Mouse (Mus musculus) natural killer cell, adult 2 months (primary cell): ENCODE measurements around the gene Prkag2.

Experiments used
- DNase-seq, 2 experiments: peaks; one replicate each; pipeline ENCODE4 v3.0.0; 2022; ENCODE audit warnings: low spot score in 2 of 2

The Prkag2 gene

DNA sequence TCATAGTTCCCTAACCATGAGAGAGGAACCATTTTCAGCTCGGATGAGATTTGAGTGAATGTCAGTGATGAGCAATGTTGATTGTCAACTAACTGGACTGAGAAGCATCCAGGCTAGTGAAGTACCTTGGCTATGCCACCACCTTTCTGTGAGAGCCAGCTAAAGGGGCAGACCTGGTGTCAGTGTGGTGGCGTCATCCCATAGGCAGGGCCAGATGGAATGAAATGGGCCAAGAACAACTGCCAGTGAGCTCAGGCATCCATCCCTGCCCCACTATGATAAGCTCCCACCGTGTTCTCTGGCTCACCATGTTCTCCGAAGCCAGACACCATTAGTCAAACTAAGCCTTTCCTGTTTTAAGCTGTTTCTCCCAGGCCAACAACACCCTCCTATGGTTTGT is 183.9 kb downstream of the Prkag2 start:
- DNase-seq, result no peak

GRCm38 (mm10) chr5:24915119-24915518 is 185.3 kb downstream of the Prkag2 start:
- peak; percentile 38 to 40 for DNase-seq

- DNase-seq, result no peak
Observed at GRCm38 (mm10) chr5:24913656-24914055, 186.8 kb downstream of the Prkag2 start.

DNA sequence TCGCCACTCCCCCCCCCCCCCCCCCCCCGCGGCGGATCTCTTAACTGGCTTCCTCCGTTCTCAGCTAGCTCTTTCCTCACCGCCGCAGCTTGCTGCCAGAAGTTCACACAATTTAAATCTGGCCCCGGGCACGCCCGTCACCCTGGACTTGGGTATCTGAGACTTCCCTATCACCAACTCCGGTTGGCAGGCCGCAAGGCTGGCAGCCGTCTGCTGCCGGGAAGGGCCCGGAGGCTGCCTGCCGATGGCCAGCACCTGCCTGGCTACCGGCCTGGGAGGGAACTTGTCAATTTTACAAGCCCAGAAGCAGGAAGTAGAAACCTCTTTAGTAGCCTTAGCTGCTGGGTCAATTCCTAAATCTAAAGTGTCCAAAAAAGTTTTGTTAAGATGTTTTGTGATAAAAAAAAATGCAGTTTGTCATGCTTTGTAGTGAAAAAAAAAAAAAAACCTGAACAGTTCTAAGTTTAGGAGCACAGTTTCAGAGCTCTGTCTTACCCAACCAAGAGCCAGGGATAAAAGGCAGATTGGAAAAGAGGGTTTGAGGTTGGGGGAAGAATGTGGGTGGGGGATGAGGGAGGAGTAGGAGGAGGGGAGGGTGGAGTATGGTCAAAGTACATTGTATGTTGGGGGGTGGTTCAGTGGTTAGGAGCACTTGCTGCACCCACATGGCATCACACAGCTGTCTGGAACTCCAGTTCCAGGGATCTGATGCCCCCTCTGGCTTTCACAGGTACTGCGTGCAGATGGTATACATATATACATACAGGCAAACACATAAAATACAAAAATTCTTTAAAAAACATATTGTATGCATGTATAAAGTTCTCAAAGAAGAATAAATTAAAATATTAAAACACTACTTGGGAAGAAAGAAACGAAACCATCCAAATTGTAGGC is 191.4 kb downstream of the Prkag2 start:
- peak; percentile 68 to 80 for DNase-seq

DNA sequence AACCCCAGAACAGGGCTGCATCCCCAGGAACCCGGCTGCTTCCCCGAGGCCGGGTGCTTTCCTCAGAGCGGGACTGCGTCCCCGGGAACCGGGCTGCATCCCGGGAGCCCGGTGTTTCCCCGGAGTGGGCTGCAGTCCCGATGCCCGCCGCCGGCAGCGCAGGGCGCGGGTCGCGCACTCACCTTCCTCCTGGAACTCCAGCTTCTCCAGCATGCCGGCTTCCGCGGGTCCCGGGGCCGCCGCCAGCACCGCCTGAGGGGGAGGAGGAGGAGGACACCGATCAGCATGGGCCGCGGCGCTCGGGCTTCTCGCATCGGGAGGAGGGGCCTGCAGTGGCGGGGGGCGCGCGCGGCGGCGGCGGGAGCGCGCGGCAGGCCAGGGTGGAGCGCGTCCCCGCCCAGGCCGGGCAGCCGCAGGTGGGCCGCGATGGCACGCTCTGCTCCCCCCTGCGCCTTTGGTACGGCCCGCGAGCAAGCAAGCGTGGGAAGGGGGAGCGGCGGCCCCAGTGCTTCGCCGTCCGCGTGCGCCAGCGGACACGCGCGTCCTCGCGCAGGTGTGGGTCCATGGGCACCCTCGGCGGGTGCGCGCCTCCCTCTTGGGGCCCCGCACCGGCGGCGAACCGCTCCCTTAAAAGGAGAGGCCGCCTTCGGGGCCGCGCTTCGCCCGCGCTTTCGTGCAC is 192.2 kb downstream of the Prkag2 start:
- peak in 1 of 2 experiments; percentile 93 for DNase-seq

DNA sequence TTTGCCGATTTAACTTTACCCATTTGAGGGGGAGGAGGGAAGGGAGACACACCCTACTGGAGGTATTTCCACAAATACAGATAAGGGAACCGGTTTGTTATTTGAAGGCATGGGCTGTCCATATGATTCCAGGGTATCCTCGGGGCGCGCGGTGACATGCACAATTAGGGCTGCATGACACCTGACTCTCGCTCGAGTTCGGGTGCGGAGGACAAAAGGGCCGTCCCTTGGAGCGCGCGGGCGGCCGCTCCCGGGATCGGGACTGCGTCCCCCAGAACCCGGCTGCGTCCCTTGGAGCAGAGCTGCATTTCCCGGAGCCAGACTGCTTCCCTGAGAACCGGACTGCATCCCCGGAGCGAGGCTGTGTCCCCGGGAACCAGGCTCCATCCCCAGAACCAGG is 192.7 kb downstream of the Prkag2 start:
- DNase-seq, result peak in 1 of 2 experiments; percentile 9

DNA sequence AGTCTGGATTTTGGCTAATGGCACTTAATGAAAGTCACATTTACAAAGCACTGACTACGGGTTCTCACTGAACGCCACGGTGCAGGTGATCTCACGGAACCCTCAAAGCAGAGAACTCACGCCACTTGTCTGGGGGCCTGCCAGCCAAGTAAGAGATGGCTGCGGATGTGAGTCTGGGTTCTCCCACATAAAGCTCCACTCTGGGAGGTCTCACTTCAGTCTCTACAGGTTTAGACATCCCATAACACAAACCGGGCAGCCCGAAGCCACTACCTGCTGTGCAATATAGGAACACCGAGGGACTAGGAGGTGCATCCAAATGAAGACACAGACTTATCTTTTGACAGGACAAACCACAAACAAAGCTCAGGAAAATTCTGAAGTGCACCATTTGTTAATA is 193.6 kb downstream of the Prkag2 start:
- DNase-seq, result no peak

- no peak for DNase-seq
Observed at GRCm38 (mm10) chr5:24904941-24905340, 195.5 kb downstream of the Prkag2 start.

GRCm38 (mm10) chr5:24904423-24904822 is 196.0 kb downstream of the Prkag2 start:
- DNase-seq, result no peak

GRCm38 (mm10) chr5:24904001-24904400 is 196.4 kb downstream of the Prkag2 start:
- no peak for DNase-seq

DNA sequence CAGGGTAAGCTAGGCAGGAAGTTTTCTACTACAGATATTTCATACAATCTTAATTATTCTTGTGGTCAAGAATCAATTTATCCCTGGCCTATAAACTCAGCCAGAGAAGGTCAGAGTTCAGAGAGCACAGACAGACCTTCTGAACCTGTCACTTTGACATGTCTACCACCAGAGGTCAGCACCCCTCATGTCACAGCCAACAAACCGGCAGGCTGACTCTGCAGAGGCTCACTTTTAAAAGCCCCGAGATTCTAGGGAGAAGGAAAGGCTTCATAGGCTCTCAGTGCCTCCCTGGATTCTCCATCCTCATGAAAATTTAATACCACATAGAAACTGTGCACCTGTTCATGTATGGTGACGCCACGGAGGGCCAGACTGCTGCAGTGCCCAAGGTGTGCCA is 197.6 kb downstream of the Prkag2 start:
- peak; percentile 26 to 40 for DNase-seq

DNA sequence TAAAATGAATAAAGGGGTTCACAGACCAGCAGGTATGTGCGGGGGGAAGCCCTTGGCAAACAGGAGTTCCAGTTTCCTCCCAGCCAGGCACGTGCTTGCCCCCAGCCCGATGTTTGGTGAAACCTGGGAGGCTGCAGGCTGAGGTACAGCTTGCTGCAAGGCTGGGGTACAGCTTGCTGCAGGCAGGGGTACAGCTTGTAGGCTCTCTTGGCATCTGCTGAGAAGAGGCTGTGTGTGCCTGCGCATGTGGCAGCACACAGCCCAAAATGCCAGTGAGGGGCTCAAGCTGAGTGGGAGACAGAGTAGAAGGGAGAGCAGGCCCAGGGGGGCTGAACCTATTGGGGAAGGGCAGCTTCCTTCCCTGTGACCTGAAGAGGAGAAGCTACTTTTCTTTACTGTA is 204.8 kb downstream of the Prkag2 start:
- no peak for DNase-seq

DNA sequence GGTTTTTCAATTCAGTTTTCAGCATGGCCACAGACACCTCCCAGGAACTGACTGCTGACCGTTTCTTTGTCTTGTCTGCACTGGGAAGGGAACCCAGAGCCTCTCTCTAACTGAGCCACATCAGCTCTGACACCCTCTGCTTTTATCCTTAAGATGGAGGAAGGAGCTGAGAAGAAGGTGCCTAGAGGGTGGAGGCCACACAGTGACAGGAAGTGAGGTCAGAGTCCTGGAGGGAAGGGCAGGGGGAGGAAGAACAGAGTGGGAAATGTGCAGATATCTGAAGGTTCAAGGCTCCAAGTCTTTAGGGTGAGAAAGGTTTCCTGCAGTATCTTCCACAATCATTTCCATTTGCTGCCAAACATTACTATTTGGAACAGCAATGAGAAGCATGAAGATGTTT is 205.6 kb downstream of the Prkag2 start:
- DNase-seq, result no peak

DNA sequence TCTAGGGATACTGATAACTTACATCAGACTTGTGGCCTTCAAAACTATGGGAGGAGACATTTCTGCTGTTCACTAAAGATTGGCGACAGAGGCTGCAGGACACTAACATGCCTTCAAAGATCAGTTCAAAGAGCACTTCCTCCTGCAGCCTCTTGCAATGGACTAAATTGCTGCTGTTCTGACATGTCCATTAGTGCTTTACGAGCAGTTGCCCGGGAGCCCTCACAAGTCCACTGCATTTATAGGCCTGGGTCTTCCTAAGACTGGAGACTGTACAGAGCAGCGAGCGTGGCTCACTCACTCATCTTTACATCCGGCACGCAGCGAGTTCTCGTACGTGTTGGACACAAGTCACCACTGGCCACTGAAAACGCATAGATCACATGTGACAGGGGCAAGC is 208.0 kb downstream of the Prkag2 start:
- DNase-seq, result no peak

- DNase-seq, result no peak
Observed at GRCm38 (mm10) chr5:24889860-24890259, 210.6 kb downstream of the Prkag2 start.

- no peak for DNase-seq
Observed at GRCm38 (mm10) chr5:24888874-24889591, 211.4 kb downstream of the Prkag2 start.

GRCm38 (mm10) chr5:24887271-24887670 is 213.2 kb downstream of the Prkag2 start:
- DNase-seq, result no peak

DNA sequence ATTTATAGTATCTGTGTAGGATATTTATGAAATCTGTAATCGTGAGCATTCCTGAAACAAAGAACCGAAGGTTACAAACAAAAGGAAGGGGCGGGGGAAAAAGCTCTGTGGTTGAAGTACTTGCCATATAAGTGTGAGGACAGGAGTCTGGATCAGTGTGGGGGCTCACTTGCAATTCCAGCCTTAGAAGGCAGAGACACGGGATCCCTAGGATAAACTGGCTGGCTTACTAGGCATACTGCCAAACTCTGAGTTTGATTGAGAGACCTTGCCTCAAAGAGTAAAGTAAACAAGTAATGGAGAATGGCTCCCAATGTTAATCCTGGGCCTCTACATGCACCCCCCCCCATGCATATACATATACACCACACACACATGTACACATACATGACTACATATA is 221.7 kb downstream of the Prkag2 start:
- DNase-seq, result no peak

GRCm38 (mm10) chr5:24877836-24878624 is 222.4 kb downstream of the Prkag2 start:
- DNase-seq, result no peak

GRCm38 (mm10) chr5:24876653-24877052 is 223.8 kb downstream of the Prkag2 start:
- DNase-seq, result no peak

DNA sequence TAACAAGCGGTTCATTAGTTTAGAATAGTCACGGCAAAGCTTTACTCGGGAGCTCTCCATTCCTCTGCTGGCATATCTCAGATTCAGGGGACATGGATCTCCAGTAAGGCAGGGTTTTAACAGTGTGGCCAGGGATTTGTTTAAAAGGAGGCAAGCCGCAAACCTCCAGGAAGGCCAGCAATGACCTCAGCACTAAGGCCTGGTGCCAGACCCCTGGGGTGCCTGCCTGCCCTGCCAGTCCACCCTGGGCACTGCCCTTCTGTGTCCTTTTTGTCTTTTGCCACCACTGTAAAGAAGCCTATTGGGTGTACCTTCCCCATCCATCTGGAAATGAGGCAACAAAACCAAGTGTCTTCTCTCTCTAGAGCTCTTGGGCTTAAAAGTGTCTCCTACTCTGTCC is 226.3 kb downstream of the Prkag2 start:
- DNase-seq, result no peak

DNA sequence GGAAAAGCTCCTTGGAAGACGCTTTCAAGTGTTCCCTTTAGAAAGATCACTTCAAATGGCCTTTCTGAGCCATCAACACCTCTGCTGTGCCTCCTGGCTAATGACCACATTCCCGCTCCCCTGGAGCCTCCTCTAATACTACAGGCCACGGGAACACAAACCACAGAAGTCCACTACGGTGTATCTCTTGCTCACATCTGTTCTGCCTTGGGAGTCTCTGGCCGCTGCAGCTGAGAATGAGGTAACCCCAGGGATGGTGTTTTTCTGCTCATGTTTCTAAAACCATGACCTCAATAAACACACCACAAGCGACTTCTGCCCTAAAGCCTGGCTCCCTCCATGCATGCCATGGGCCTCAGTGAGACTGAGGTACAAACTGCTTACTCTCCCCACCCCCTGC is 227.2 kb downstream of the Prkag2 start:
- DNase-seq, result no peak
